Mouse (Mus musculus): ENCODE results near the gene Plin5. TPM values are rescaled to one million over a fixed set of nuclear protein-coding genes. Genes with fewer than 3 reads are reported as not detected.
A peak's percentile ranks its signal among the peaks of the same experiment; 100 is the strongest.

Plin5 gene
- polyA plus RNA-seq (2015; fragmentation: Nextera tagmentation; extraction: Ambion mirVana), result 0.83 and 1.0 TPM in 2 replicates

DNA sequence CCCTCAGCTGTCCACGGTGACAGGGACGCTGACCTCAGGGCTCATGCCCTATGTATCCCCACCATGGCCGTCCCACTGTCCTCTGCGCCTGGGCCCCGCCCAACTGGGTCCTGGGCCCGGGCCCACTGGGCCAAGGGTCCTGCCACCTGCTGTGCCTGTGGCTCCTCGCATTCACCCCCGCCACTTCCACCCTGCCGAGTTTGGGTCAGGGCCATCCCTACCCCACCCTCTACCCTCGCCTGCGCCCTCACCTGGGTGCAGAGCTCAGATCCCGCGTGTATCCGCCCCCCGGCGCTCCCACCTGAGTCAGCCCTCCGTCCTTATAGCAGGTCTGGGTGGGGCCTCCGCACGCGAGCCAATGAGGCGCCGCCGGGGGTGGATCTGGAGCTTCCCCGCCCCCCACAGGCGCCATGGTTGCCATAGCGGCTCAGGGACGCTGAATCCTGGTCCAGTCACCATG is at the start of gene Plin5:
TSS of gene Plin5 (minus strand) at position 346 of the 460 bp plus-strand sequence.
- Histone ChIP-seq H3K9me3 (peaks cover 4% of the 10 kb centered on the region), H3K4me2 (peak within 1 kb of the TSS; percentile 58), H3K27me3 (peaks cover 69% of the 10 kb centered on the region), H3K27ac (no peak within 1 kb of the TSS), H3K4me3 (peak within 1 kb of the TSS; percentile 30), H3K36me3 (peaks cover 1% of the 10 kb centered on the region), H3K4me1 (replicated peaks) (peaks cover 24% of the 10 kb centered on the region), H3K9ac (peak within 1 kb of the TSS; percentile 55; the same call in 1 of the 2 replicates)
- WGBS, result under 1% methylated on average over 27 of the region's 27 CpGs
- ATAC-seq (ENCODE audit: low FRiP score), result peak; percentile 43

GRCm38 (mm10) chr17:56165671-56166070 is 48.3 kb upstream of the Plin5 start:
- Histone ChIP-seq H3K36me3 (no peaks in the 10 kb centered on the region), H3K4me2 (peak overlapping the region; percentile 8; the same call in 1 of the 2 replicates), H3K4me1 (replicated peaks) (peaks cover 33% of the 10 kb centered on the region), H3K4me3 (no peak overlapping the region), H3K9me3 (no peaks in the 10 kb centered on the region), H3K9ac (no peak overlapping the region), H3K27me3 (peaks cover 10% of the 10 kb centered on the region), H3K27ac (peak overlapping the region; percentile 52; the same call in 1 of the 2 replicates)
- WGBS, result 32% methylated on average over 11 of the region's 11 CpGs
- ATAC-seq (ENCODE audit: low FRiP score), result no peak

DNA sequence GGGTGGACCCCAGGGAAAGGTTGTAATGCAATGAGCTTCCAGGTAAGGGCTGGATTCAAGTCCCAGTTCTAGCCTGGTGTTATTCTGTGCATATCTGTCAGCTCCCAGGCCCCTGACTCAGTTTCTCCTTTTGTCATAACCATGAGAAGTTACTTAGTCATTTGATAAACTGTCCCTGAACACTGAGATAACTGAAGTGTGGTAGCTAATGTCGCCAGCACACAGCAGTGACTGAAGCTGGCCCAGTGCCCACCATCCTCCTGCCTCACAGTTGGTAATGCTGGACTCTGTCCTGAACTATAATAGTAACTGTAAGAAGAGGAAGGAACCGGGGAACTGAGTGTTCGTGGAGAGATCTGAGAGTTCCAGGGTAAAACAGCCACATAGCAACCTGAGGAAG is 47.1 kb upstream of the Plin5 start:
- Histone ChIP-seq H3K4me2 (no peak overlapping the region), H3K36me3 (no peaks in the 10 kb centered on the region), H3K9me3 (no peaks in the 10 kb centered on the region), H3K4me3 (no peak overlapping the region), H3K4me1 (replicated peaks) (peaks cover 22% of the 10 kb centered on the region), H3K27me3 (peaks cover 20% of the 10 kb centered on the region), H3K9ac (no peak overlapping the region), H3K27ac (no peak overlapping the region)
- ATAC-seq (ENCODE audit: low FRiP score), result no peak
- WGBS, result 78% methylated on average over 3 of the region's 3 CpGs

DNA sequence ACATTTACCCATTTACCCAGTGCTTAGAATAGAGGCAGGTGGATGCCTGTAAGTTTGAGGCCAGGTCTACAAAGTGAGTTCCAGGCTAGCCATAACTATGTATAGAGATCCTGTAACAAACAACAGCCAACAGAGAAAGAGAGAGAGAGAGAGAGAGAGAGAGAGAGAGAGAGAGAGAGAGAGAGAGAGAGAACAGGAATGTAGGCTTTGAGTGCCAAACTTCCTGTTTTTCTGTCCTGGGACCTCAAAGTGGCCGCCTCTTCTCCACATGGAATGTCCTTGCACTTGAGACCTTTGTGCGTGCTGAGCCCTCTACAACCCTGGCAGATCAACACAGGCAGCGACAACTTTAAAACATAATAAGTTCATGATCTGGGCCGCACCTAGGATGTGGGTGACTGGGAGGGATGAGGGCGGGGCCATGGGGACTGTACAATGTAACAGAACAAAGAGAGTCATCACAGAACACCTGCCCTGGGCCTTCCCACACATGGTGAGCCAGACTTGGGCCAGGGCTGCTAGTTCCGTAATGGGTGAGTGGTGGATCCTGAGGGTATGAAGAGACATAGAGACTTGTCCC is 46.2 kb upstream of the Plin5 start:
- peaks cover 22% of the 10 kb centered on the region for H3K4me1 ChIP-seq (replicated peaks)
- no peak overlapping the region for H3K27ac ChIP-seq
- no peaks in the 10 kb centered on the region for H3K9me3 ChIP-seq
- no peak overlapping the region for H3K4me2 ChIP-seq
- ATAC-seq (ENCODE audit: low FRiP score), result no peak
- peaks cover 24% of the 10 kb centered on the region for H3K27me3 ChIP-seq
- H3K36me3 ChIP-seq, result no peaks in the 10 kb centered on the region
- H3K4me3 ChIP-seq, result no peak overlapping the region
- 80% methylated on average over 6 of the region's 6 CpGs for WGBS
- H3K9ac ChIP-seq, result no peak overlapping the region

- ATAC-seq (ENCODE audit: low FRiP score), result peak; percentile 96
- Histone ChIP-seq H3K9me3 (no peaks in the 10 kb centered on the region), H3K9ac (peak within 1 kb of the TSS; percentile 72), H3K4me1 (replicated peaks) (peaks cover 22% of the 10 kb centered on the region), H3K4me3 (peak within 1 kb of the TSS; percentile 48), H3K4me2 (peak within 1 kb of the TSS; percentile 68), H3K27ac (no peak within 1 kb of the TSS), H3K36me3 (no peaks in the 10 kb centered on the region), H3K27me3 (peaks cover 37% of the 10 kb centered on the region)
- WGBS, result under 1% methylated on average over 30 of the region's 30 CpGs
These were observed 44.9 kb upstream of the Plin5 start, which contains the start of gene Tnfaip8l1 for GRCm38 (mm10) chr17:56162231-56162774. Gene Tnfaip8l1, plus strand, starts transcription at chr17:56162477.

DNA sequence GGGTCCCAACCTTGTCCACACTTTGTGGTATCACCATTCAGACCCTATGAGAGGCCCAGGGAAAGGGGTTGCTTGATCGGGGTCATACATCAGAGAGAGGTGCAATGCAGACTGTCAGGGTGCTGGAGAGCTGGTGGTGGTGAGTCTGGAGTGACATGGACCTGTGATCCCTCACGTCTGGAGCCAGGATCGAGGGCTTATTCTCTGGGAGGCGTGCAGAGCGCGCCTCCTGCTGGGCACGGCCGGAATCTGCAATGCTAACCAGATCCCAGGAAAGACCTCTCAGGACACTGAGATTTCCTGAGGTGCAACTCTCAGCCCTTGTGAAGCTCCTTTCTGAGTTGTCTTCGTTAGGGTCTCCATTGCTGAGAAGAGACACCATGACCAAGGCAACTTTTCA is 42.3 kb upstream of the Plin5 start:
- Histone ChIP-seq H3K27me3 (peaks cover 61% of the 10 kb centered on the region), H3K4me3 (no peak overlapping the region), H3K9ac (no peak overlapping the region), H3K27ac (no peak overlapping the region), H3K9me3 (no peaks in the 10 kb centered on the region), H3K4me1 (replicated peaks) (peaks cover 13% of the 10 kb centered on the region), H3K36me3 (no peaks in the 10 kb centered on the region), H3K4me2 (no peak overlapping the region)
- no peak for ATAC-seq (ENCODE audit: low FRiP score)
- 5% methylated on average over 9 of the region's 9 CpGs for WGBS

- H3K27me3 ChIP-seq, result peaks cover 76% of the 10 kb centered on the region
- H3K4me1 ChIP-seq (replicated peaks), result peaks cover 22% of the 10 kb centered on the region
- H3K36me3 ChIP-seq, result no peaks in the 10 kb centered on the region
- WGBS, result 14% methylated on average over 9 of the region's 9 CpGs
- ATAC-seq (ENCODE audit: low FRiP score), result peak; percentile 50; the same call in 1 of the 2 replicates
- H3K27ac ChIP-seq, result 0 out of 2 replicates have a peak overlapping the region, but pooled peaks have one; percentile 18
- no peaks in the 10 kb centered on the region for H3K9me3 ChIP-seq
- no peak overlapping the region for H3K4me3 ChIP-seq
- H3K4me2 ChIP-seq, result no peak overlapping the region
- peak overlapping the region; percentile 39; the same call in 1 of the 2 replicates for H3K9ac ChIP-seq
These were observed 36.2 kb upstream of the Plin5 start for GRCm38 (mm10) chr17:56153643-56154042.

DNA sequence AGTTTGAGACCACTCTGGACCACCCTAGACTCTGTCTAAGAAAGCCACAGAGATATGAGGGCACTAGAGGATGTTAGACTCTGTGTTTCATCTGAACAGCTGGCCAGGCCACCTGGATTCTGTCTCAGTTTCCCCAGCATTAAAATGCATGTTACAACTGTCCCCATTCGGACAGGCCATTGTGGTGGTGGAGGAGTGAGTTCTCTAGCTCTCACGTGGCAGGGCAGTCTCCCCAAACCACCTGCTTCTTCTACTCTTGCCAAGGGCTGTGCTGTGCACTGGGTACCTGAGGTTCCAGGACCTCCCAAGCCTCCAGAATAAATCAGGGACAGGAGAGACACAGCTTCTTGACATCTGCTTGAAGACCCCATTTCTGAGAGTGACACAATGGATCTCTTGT is 32.5 kb upstream of the Plin5 start:
- no peak overlapping the region for H3K4me3 ChIP-seq
- ATAC-seq (ENCODE audit: low FRiP score), result no peak
- H3K9ac ChIP-seq, result no peak overlapping the region
- H3K27me3 ChIP-seq, result peaks cover 78% of the 10 kb centered on the region
- H3K27ac ChIP-seq, result no peak overlapping the region
- 46% methylated on average over 2 of the region's 2 CpGs for WGBS
- peaks cover 25% of the 10 kb centered on the region for H3K4me1 ChIP-seq (replicated peaks)
- no peaks in the 10 kb centered on the region for H3K9me3 ChIP-seq
- H3K4me2 ChIP-seq, result no peak overlapping the region
- H3K36me3 ChIP-seq, result no peaks in the 10 kb centered on the region

- Histone ChIP-seq H3K9me3 (no peaks in the 10 kb centered on the region), H3K36me3 (no peaks in the 10 kb centered on the region), H3K27me3 (peaks cover 84% of the 10 kb centered on the region), H3K4me2 (peak overlapping the region; percentile 71), H3K9ac (peak overlapping the region; percentile 74), H3K27ac (no peak overlapping the region), H3K4me3 (peak overlapping the region; percentile 39), H3K4me1 (replicated peaks) (peaks cover 21% of the 10 kb centered on the region)
- WGBS, result under 1% methylated on average over 30 of the region's 30 CpGs
- ATAC-seq (ENCODE audit: low FRiP score), result peak; percentile 63
These were observed 31.6 kb upstream of the Plin5 start for GRCm38 (mm10) chr17:56148790-56149618.

- WGBS, result 24% methylated on average over 9 of the region's 9 CpGs
- Histone ChIP-seq H3K4me1 (replicated peaks) (peaks cover 14% of the 10 kb centered on the region), H3K4me2 (peak overlapping the region; percentile 71), H3K36me3 (no peaks in the 10 kb centered on the region), H3K27ac (no peak overlapping the region), H3K9me3 (no peaks in the 10 kb centered on the region), H3K9ac (peak overlapping the region; percentile 74), H3K4me3 (peak overlapping the region; percentile 39), H3K27me3 (peaks cover 88% of the 10 kb centered on the region)
- ATAC-seq (ENCODE audit: low FRiP score), result 0 out of 2 replicates have a peak, but pooled peaks have one; percentile 16
These were observed 30.9 kb upstream of the Plin5 start for GRCm38 (mm10) chr17:56148280-56148679.

GRCm38 (mm10) chr17:56147420-56147819 is 30.0 kb upstream of the Plin5 start:
- H3K9me3 ChIP-seq, result no peaks in the 10 kb centered on the region
- no peak overlapping the region for H3K27ac ChIP-seq
- WGBS, result 54% methylated on average over 12 of the region's 12 CpGs
- H3K27me3 ChIP-seq, result peaks cover 87% of the 10 kb centered on the region
- no peak overlapping the region for H3K4me2 ChIP-seq
- peaks cover 19% of the 10 kb centered on the region for H3K4me1 ChIP-seq (replicated peaks)
- H3K36me3 ChIP-seq, result no peaks in the 10 kb centered on the region
- H3K4me3 ChIP-seq, result no peak overlapping the region
- H3K9ac ChIP-seq, result no peak overlapping the region
- ATAC-seq (ENCODE audit: low FRiP score), result no peak

DNA sequence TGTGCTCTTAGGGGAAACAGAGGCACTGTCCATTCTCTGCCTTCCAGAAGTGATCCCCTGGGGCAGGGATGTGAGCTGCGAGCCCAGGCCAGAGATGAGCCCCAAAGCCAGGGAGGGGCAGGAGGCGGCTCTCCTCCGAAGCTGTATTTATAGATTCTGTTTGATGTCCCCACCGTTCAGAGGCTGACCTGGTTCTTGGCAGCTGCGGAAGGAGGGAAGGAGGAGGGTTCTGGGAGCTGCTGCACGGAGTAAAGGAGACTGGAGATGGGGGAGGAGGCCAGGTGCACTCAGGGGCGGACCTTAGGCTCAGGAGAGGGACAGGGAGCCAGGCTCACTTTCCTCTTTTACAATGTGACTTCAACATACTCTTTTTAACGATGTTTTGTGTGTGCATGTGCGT is 28.7 kb upstream of the Plin5 start:
- no peak overlapping the region for H3K4me3 ChIP-seq
- no peak for ATAC-seq (ENCODE audit: low FRiP score)
- peaks cover 32% of the 10 kb centered on the region for H3K4me1 ChIP-seq (replicated peaks)
- WGBS, result 17% methylated on average over 9 of the region's 9 CpGs
- no peak overlapping the region for H3K27ac ChIP-seq
- H3K9ac ChIP-seq, result no peak overlapping the region
- H3K36me3 ChIP-seq, result no peaks in the 10 kb centered on the region
- H3K4me2 ChIP-seq, result no peak overlapping the region
- H3K9me3 ChIP-seq, result no peaks in the 10 kb centered on the region
- peaks cover 86% of the 10 kb centered on the region for H3K27me3 ChIP-seq

All from hindbrain, embryonic 13.5 days (tissue).